Mouse (Mus musculus) large intestine, adult 2 months (tissue): ENCODE data around the gene Zmynd12. TPM values are rescaled to one million over a fixed set of nuclear protein-coding genes. Genes with fewer than 3 reads are reported as not detected.

ENCODE experiments used
- DNase-seq: peaks from one replicate; pipeline ENCODE4 v3.0.0-alpha.2; 2012; ENCODE audit warnings: low read depth, low spot score
- WGBS: fragments of 180-500 bp; shearing (Covaris S2); methylation state at CpG from one replicate; pipeline ENCODE4 v1.1.7; 2018; 5-methylcytosine and 5-hydroxymethylcytosine counted together
- polyA plus RNA-seq: library from polyadenylated mRNA; depleted of rRNA; stranded (reverse); fragments of >200 nt; gene quantifications from 2 replicates; pipeline ENCODE4 v1.2.3, GENCODE M21; 2012; rRNA removed

The Zmynd12 gene
- 0.07 and 0.20 TPM in 2 replicates for polyA plus RNA-seq

DNA sequence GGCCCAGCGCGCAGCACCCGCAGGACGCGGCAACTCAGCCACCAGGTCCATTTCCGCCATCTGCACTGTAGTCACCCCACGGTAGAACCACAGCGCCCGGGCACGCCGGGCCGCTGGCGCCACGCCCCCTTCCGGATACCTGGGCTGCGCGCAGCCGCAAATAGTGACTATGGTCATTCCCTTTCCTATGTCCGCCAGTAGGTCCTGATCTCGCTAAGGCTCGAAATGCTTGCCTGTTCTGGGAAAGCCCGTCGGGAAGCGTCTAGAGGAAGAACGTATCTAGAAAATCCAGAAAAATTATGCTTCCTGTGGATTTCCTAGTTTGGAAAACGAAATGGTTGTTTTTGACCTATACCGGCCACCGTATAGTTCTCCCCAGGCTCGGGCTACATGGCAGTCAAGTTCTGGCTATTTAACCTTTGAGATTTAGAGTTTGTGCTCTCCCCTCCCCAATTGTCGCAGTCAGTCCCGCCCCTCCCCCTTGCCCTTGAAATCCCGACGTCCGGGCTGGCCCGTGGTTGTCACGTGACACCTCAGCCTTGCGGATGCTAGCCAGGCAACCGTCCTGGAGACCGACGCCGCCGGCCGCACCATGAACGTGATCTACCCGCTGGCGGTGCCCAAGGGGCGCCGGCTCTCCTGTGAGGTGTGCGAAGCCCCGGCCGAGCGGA lies at the start of gene Zmynd12, which contains the start of gene Ppcs:
Gene Zmynd12, plus strand, starts transcription at position 521 of the 671 bp plus-strand sequence.
Gene Ppcs, minus strand, starts transcription at position 127 of the 671 bp plus-strand sequence.
- no peak for DNase-seq
- under 1% methylated on average over 52 of the region's 52 CpGs for WGBS

DNA sequence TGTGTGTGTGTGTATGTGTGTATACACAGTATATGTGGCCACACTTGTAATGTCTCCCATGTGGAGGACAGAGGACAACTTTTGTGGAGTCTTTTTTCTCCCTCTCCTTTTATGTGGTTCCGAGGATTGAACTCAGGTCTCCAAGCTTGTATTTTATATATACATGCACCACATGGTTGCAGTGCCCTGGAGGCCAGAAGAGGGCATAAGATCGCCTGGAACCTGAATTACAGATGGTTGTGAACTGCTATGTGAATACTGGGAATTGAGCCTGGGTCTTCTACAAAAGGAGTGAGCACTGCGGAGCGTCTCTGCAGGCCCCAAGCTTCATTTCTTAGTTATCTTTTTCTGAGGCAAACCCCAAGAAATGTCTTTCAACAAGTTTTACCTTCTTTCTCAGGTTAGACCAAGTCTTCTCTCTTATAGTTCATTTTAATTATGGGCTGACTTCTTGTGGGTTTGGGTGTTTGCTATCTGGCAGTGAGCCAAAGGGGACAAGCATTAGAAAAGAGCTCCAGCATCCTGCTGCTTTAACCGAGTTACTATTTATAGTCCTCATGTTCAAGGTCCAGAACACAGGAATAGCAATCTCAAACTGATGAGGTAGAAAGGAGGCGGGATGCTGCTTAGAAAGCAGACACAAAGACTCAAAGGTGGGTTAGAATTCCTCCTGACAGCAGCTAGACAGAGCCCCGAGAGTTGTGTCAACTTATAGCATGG lies 41.0 kb upstream of the Zmynd12 start:
- WGBS: 55% methylated on average over 7 of the region's 7 CpGs
- DNase-seq: no peak

DNA sequence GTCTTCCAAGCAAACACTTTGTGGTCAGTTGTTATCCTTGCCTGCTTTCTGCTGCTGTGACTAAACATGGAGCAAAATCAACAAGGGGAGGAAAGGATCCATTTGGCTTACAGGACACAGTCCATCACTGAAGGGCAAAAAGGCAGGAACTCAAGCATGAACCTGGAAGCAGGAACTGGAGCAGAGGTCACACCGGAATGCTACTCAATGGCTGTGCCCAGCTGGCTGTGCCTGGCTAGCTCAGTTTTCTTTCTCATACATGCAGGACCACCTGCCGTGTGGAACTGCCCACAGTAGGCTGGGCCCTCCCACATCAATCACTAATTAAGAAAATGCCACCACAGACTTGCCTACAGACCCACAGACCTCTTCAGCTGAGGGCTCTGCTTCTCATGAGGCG lies 33.4 kb upstream of the Zmynd12 start:
- no peak for DNase-seq
- WGBS: 54% methylated on average over 3 of the region's 3 CpGs

- DNase-seq: no peak
- WGBS: 90% methylated on average over 1 of the region's 1 CpGs
Measured at GRCm38 (mm10) chr4:119390369-119390768, 32.2 kb upstream of the Zmynd12 start.

- WGBS: 76% methylated on average over 7 of the region's 7 CpGs
- no peak for DNase-seq
Measured at GRCm38 (mm10) chr4:119398751-119399150, 23.9 kb upstream of the Zmynd12 start.

GRCm38 (mm10) chr4:119400896-119401295 lies 21.7 kb upstream of the Zmynd12 start:
- WGBS: 54% methylated on average over 7 of the region's 7 CpGs
- DNase-seq: no peak

- WGBS: 97% methylated on average over 2 of the region's 2 CpGs
- no peak for DNase-seq
Measured at GRCm38 (mm10) chr4:119403431-119403830, 19.2 kb upstream of the Zmynd12 start.

- no peak for DNase-seq
- 78% methylated on average over 12 of the region's 12 CpGs for WGBS
Measured at GRCm38 (mm10) chr4:119411877-119412650, 10.6 kb upstream of the Zmynd12 start.

DNA sequence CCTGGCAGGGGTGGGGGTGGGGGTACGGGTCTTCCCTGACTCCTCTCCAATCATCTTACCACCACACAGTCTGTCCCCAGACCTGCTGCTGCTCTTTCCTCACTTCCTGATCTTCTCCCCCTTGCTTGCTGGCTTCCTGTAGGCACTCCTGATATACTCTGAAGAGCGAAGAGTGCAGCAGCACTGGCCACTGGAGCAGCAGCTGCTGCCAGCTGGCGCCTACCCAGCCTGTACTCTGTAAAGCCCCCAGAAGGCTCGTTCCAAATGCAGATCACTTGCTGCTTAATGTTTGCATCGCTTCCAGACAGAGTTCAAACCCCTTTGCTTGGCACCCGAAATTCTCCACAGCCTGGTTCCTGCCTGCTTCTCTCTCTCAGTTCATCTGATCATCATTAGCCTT lies 9.8 kb upstream of the Zmynd12 start:
- 56% methylated on average over 6 of the region's 6 CpGs for WGBS
- DNase-seq: no peak

DNA sequence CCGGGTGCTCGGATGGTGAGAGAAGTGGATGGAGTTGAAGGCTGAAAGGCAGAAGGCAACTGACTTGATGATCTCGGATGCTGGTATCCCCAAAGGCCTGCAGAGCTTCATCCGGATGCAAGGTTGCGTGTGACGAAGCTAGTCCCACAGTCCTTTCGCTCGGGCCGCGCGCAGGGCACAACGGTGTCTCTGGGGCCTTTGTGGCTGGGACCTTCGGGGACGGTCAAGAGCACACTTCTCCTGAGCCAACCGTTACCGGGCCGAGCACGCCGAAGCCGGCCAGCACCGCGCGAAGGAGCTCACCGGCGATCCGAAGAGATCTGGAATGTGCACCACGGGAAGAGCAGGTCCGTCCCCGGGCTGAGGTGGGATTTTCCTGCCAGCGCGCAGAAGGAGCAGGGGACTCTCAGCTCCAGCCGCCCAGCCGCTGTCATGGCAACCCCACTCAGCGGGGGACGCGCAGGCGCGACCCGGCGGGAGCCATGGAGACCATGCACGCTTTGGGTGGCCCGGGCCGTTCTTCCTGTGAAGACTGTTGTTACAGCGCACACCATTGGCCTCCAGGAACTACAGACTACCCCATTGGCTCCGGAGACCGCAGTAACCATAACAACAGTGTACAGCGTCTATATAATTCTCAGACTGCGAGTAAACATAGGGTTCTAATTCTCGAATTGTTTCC lies 7.4 kb upstream of the Zmynd12 start, which contains the start of gene Ccdc30:
Gene Ccdc30, minus strand, starts transcription at position 450 of the 682 bp plus-strand sequence.
- no peak for DNase-seq
- under 1% methylated on average over 49 of the region's 49 CpGs for WGBS

GRCm38 (mm10) chr4:119417270-119417669 lies 5.3 kb upstream of the Zmynd12 start:
- 33% methylated on average over 3 of the region's 3 CpGs for WGBS
- no peak for DNase-seq

GRCm38 (mm10) chr4:119417894-119418293 lies 4.7 kb upstream of the Zmynd12 start:
- 78% methylated on average over 3 of the region's 3 CpGs for WGBS

DNA sequence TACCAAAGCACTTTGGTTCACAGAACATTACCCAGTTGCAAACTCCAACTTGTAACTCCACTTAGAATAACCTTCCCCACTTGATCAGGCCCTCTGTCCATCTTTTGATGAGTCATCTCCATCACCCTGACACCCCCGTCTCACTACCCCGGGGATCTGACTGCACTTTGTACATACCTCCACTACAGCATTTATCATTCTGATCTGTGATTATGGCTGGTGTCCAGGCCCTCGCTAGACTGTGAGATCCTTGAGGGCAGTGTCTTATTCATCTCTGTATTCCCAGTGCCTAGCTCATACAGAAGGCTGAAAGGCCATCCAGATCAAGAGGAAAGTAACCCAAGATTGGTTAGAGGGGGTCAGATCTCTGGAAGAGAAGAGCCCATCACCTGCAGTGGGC lies 1.4 kb upstream of the Zmynd12 start:
- 16% methylated on average over 3 of the region's 3 CpGs for WGBS
- no peak for DNase-seq

More at GRCm38 (mm10) chr4:119417894-119418293, 4.7 kb upstream of the Zmynd12 start:
- DNase-seq: no peak

DNA sequence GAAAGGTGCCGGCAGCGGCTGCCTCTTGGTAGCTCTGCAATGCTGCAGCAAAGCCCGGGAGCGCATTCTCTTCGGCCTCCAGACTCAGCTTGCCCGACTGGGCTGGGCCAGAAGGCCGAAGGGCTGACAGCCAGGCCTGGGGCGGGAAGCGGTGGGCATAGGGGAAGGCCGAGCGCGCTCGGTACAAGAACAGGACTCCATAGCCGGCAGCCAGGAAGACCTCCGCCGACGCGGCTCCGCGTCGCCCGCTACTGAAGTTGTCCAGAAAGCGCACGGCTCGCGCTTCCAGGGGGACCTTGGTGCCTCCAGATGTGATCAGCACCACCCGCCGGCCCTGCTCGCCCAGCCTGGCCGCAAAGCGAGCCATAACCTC lies 707 bp upstream of the Zmynd12 start:
- no peak for DNase-seq
- WGBS: under 1% methylated on average over 31 of the region's 31 CpGs

DNA sequence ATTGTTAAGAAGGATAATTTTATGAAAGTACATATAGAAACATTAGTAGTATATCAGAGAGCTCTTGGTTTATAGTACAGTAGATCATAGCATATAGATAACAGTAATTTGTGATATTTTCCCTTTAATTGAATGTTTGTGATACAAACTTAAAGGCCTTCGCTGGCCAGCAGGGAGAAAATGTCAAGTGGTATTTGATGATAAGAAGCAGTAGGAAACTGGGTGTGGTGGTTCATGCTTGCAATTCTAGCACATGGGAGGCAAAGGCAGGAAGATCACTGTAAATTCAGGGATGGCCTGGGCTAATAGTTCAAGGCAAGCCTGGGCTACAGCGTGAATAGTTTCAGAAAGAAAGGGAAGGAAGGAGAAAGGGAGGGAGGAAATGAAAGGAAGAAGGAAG lies 2.5 kb downstream of the Zmynd12 start:
- WGBS: 89% methylated on average over 2 of the region's 2 CpGs
- DNase-seq: no peak

DNA sequence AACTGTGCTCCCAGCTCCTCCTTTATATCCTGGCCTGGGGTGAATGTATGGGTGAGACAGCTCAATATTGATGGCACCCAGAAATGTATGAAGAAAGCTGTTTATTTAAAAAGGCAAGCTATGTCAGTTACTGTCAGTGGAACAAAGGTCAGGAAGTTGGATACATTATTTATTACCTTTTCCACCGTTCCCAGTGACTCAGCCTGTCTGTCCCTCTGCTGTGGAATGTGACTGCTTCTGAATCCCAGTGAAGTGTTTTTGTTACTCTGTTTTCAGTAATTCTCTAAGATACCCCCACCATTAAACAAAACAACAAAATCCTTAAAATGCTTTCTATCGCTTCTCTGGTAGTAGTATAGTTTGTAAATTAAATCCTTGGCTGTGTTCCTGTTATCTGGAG lies 3.0 kb downstream of the Zmynd12 start:
- DNase-seq: no peak
- 17% methylated on average over 2 of the region's 2 CpGs for WGBS

DNA sequence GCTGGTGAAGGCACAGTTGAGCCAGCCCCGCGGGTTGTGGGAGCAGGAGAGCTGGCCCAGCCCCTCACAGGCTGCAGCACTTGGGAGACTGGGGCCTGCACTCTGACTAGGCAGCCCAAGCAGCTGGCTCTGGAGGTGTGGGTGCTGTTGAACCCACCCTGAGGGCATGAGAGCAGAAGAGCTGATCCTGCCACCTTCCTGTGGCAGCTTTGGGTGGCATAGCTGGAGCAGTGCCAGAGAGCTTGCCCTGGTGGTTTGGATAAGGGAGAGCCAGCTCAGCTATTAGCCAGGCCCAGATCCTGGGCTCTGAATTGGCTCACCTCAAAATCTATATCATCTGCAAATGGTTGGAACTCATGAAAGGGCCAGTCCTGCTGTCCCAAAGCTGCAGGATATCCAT lies 5.1 kb downstream of the Zmynd12 start:
- WGBS: 73% methylated on average over 2 of the region's 2 CpGs
- DNase-seq: no peak

DNA sequence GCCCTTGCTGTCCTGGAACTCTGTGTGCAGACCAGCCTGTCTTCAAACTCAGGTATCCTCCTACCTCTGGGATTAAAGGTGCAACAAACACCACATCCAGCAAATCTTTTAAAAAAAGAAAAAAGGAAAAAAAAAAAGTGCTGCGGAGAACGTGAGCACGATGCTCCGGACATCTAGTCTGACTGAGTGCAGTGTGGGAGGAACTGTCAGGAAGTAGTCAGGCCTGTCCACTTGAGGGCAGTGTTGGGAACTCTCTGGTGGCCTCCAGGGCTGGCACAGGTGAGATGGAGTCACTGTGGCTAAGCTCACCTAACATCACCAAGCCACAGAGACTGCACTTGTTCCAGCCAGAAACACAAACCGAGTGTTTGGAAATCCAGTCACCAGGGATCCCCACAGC lies 8.1 kb downstream of the Zmynd12 start:
- DNase-seq: no peak
- 15% methylated on average over 5 of the region's 5 CpGs for WGBS

- WGBS: 92% methylated on average over 2 of the region's 2 CpGs
- DNase-seq: no peak
Measured at GRCm38 (mm10) chr4:119437936-119438335, 15.3 kb downstream of the Zmynd12 start.

- no peak for DNase-seq
- WGBS: 91% methylated on average over 4 of the region's 4 CpGs
Measured at GRCm38 (mm10) chr4:119441836-119442235, 19.2 kb downstream of the Zmynd12 start.
